Mouse (Mus musculus): ENCODE measurements around the gene Ccdc127. TPM values are rescaled to one million over a fixed set of nuclear protein-coding genes. Genes with fewer than 3 reads are reported as not detected.
A peak's percentile ranks its signal among the peaks of the same experiment; 100 is the strongest.

Gene Ccdc127
- polyA plus RNA-seq, 1 experiment from 2014 or later: 49.0 TPM

GRCm38 (mm10) chr13:74316789-74317169, 33.3 kb upstream of the Ccdc127 start:
- Histone ChIP-seq H3K4me2 (ENCODE audit: low read depth, low read length) (peak overlapping the region; percentile 89), H3K9ac (ENCODE audit: low read length) (peak overlapping the region; percentile 90), H3K9me3 (replicated peaks; ENCODE audit: control insufficient read depth, low read length) (no peaks in the 10 kb centered on the region), H3K4me1 (ENCODE audit: control insufficient read depth, insufficient read depth, low read length) (peaks cover 10% of the 10 kb centered on the region), H3K27me3 (ENCODE audit: control insufficient read depth, insufficient read depth, low read length) (no peaks in the 10 kb centered on the region), H3K36me3 (ENCODE audit: control insufficient read depth, insufficient read depth) (peaks cover 14% of the 10 kb centered on the region), H3K27ac (ENCODE audit: low read length) (peak overlapping the region; percentile 77), H3K4me3 (ENCODE audit: low read length) (peak overlapping the region; percentile 63)
- ATAC-seq (replicated peaks; ENCODE audit: extremely low read depth, insufficient read depth, low FRiP score): no peak; the same call in 1 of the 2 replicates
- 2% methylated on average over 15 of the region's 15 CpGs for WGBS

GRCm38 (mm10) chr13:74317170-74317849, 32.8 kb upstream of the Ccdc127 start, which contains the start of gene Pdcd6:
Gene Pdcd6, minus strand, starts transcription at chr13:74317580.
- peaks cover 10% of the 10 kb centered on the region for H3K4me1 ChIP-seq (ENCODE audit: control insufficient read depth, insufficient read depth, low read length)
- H3K9ac ChIP-seq (ENCODE audit: low read length): peak within 1 kb of the TSS; percentile 90
- H3K36me3 ChIP-seq (ENCODE audit: control insufficient read depth, insufficient read depth): peaks cover 20% of the 10 kb centered on the region
- H3K27me3 ChIP-seq (ENCODE audit: control insufficient read depth, insufficient read depth, low read length): no peaks in the 10 kb centered on the region
- H3K27ac ChIP-seq (ENCODE audit: low read length): peak within 1 kb of the TSS; percentile 77
- H3K4me3 ChIP-seq (ENCODE audit: low read length): peak within 1 kb of the TSS; percentile 63
- peak within 1 kb of the TSS; percentile 89 for H3K4me2 ChIP-seq (ENCODE audit: low read depth, low read length)
- ATAC-seq (replicated peaks; ENCODE audit: extremely low read depth, insufficient read depth, low FRiP score): peak; percentile 100
- under 1% methylated on average over 35 of the region's 36 CpGs for WGBS
- no peaks in the 10 kb centered on the region for H3K9me3 ChIP-seq (replicated peaks; ENCODE audit: control insufficient read depth, low read length)

DNA sequence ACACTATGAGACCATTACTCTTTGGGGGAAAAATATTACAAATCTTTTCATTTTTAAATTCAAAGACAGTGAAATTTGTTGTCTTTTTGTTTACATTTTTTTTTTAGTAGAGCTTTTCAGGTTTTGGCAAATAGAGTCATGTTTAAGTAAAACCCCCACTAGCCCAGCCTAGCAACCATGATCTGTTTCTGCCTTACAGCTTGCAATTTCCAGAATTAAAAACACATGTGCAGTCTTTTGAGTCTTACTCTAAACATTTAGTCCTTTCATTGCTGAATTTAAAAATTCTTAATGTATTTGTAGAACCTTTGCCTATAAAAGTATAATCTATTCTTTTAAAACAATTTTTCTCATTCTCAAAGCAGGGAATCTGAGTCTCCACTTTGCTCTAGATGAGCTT, 20.8 kb upstream of the Ccdc127 start:
- no peak for ATAC-seq (replicated peaks; ENCODE audit: extremely low read depth, insufficient read depth, low FRiP score)
- Histone ChIP-seq H3K9me3 (replicated peaks; ENCODE audit: control insufficient read depth, low read length) (no peaks in the 10 kb centered on the region), H3K36me3 (ENCODE audit: control insufficient read depth, insufficient read depth) (peaks cover 60% of the 10 kb centered on the region)

DNA sequence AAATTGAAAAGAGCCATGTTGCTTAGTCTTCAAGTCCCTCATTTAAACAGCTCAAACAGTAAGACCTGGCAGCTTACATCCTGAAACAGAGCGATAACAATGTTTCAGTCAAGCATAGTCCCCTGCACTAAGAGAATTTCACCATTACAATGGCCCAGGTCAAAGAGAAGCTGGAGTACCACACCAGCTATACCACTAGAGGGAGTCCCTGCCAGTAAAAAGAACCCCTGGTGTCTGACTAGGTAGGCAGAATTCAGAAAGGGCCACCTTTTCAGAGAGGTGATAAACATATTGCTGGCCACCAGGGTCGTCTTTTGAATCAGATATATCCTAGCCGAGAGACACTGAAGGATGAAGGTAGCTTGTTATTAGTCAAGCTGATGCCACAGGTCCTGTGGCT, 9.1 kb upstream of the Ccdc127 start:
- Histone ChIP-seq H3K27me3 (ENCODE audit: control insufficient read depth, insufficient read depth, low read length) (no peaks in the 10 kb centered on the region), H3K9me3 (replicated peaks; ENCODE audit: control insufficient read depth, low read length) (no peaks in the 10 kb centered on the region), H3K36me3 (ENCODE audit: control insufficient read depth, insufficient read depth) (peaks cover 58% of the 10 kb centered on the region), H3K4me3 (ENCODE audit: low read length) (no peak overlapping the region), H3K4me2 (ENCODE audit: low read depth, low read length) (no peak overlapping the region), H3K27ac (ENCODE audit: low read length) (no peak overlapping the region), H3K4me1 (ENCODE audit: control insufficient read depth, insufficient read depth, low read length) (no peaks in the 10 kb centered on the region; the same call in 1 of the 2 replicates), H3K9ac (ENCODE audit: low read length) (no peak overlapping the region)
- ATAC-seq (replicated peaks; ENCODE audit: extremely low read depth, insufficient read depth, low FRiP score): no peak
- 41% methylated on average over 3 of the region's 3 CpGs for WGBS

More for the DNA sequence above, 20.8 kb upstream of the Ccdc127 start:
- H3K4me1 ChIP-seq (ENCODE audit: control insufficient read depth, insufficient read depth, low read length): no peaks in the 10 kb centered on the region
- no peak overlapping the region for H3K27ac ChIP-seq (ENCODE audit: low read length)
- no peak overlapping the region for H3K4me3 ChIP-seq (ENCODE audit: low read length)
- no peak overlapping the region for H3K4me2 ChIP-seq (ENCODE audit: low read depth, low read length)
- H3K9ac ChIP-seq (ENCODE audit: low read length): no peak overlapping the region
- H3K27me3 ChIP-seq (ENCODE audit: control insufficient read depth, insufficient read depth, low read length): no peaks in the 10 kb centered on the region

GRCm38 (mm10) chr13:74350435-74350906, 362 bp downstream of the Ccdc127 start:
- Histone ChIP-seq H3K4me3 (ENCODE audit: low read length) (peak overlapping the region; percentile 62), H3K4me2 (ENCODE audit: low read depth, low read length) (peak overlapping the region; percentile 63), H3K9me3 (replicated peaks; ENCODE audit: control insufficient read depth, low read length) (no peaks in the 10 kb centered on the region), H3K27me3 (ENCODE audit: control insufficient read depth, insufficient read depth, low read length) (no peaks in the 10 kb centered on the region), H3K36me3 (ENCODE audit: control insufficient read depth, insufficient read depth) (peaks cover 12% of the 10 kb centered on the region; the same call in 1 of the 2 replicates), H3K9ac (ENCODE audit: low read length) (peak overlapping the region; percentile 77), H3K27ac (ENCODE audit: low read length) (peak overlapping the region; percentile 86), H3K4me1 (ENCODE audit: control insufficient read depth, insufficient read depth, low read length) (peaks cover 18% of the 10 kb centered on the region)
- ATAC-seq (replicated peaks; ENCODE audit: extremely low read depth, insufficient read depth, low FRiP score): peak; percentile 14
- WGBS: under 1% methylated on average over 15 of the region's 15 CpGs

- no peak for ATAC-seq (replicated peaks; ENCODE audit: extremely low read depth, insufficient read depth, low FRiP score)
These were observed 6.4 kb downstream of the Ccdc127 start for GRCm38 (mm10) chr13:74356491-74356890.

DNA sequence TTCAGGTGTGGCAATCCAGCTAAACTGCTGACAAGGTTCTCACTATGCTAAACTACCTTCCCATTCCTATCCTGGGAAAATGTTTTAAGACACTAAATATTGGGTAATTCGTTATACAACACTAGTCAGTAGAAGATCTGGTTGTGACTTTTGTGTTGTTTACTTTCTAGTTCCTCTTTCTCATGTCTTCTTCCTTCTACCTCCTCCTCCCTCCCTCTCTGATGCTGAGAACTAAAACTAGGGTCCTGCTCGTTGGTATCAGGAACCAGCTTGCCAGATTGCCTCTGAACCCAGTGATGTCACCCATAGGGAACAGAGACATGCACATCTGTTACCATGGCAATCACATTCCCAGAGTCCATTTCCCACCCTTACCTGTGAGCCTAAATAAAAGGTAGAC, 12.1 kb downstream of the Ccdc127 start:
- Histone ChIP-seq H3K4me1 (ENCODE audit: control insufficient read depth, insufficient read depth, low read length) (peaks cover 11% of the 10 kb centered on the region), H3K9me3 (replicated peaks; ENCODE audit: control insufficient read depth, low read length) (no peaks in the 10 kb centered on the region), H3K4me2 (ENCODE audit: low read depth, low read length) (peak overlapping the region; percentile 62), H3K4me3 (ENCODE audit: low read length) (peak overlapping the region; percentile 46), H3K36me3 (ENCODE audit: control insufficient read depth, insufficient read depth) (peaks cover 28% of the 10 kb centered on the region), H3K27ac (ENCODE audit: low read length) (no peak overlapping the region), H3K9ac (ENCODE audit: low read length) (no peak overlapping the region), H3K27me3 (ENCODE audit: control insufficient read depth, insufficient read depth, low read length) (no peaks in the 10 kb centered on the region)
- ATAC-seq (replicated peaks; ENCODE audit: extremely low read depth, insufficient read depth, low FRiP score): no peak
- 61% methylated on average over 2 of the region's 2 CpGs for WGBS

More at GRCm38 (mm10) chr13:74356491-74356890, 6.4 kb downstream of the Ccdc127 start:
- H3K4me3 ChIP-seq (ENCODE audit: low read length): no peak overlapping the region
- no peak overlapping the region for H3K4me2 ChIP-seq (ENCODE audit: low read depth, low read length)
- H3K27ac ChIP-seq (ENCODE audit: low read length): no peak overlapping the region
- H3K9me3 ChIP-seq (replicated peaks; ENCODE audit: control insufficient read depth, low read length): no peaks in the 10 kb centered on the region
- H3K9ac ChIP-seq (ENCODE audit: low read length): no peak overlapping the region
- H3K36me3 ChIP-seq (ENCODE audit: control insufficient read depth, insufficient read depth): peaks cover 49% of the 10 kb centered on the region
- no peaks in the 10 kb centered on the region for H3K27me3 ChIP-seq (ENCODE audit: control insufficient read depth, insufficient read depth, low read length)
- H3K4me1 ChIP-seq (ENCODE audit: control insufficient read depth, insufficient read depth, low read length): no peaks in the 10 kb centered on the region
- 89% methylated on average over 13 of the region's 13 CpGs for WGBS

DNA sequence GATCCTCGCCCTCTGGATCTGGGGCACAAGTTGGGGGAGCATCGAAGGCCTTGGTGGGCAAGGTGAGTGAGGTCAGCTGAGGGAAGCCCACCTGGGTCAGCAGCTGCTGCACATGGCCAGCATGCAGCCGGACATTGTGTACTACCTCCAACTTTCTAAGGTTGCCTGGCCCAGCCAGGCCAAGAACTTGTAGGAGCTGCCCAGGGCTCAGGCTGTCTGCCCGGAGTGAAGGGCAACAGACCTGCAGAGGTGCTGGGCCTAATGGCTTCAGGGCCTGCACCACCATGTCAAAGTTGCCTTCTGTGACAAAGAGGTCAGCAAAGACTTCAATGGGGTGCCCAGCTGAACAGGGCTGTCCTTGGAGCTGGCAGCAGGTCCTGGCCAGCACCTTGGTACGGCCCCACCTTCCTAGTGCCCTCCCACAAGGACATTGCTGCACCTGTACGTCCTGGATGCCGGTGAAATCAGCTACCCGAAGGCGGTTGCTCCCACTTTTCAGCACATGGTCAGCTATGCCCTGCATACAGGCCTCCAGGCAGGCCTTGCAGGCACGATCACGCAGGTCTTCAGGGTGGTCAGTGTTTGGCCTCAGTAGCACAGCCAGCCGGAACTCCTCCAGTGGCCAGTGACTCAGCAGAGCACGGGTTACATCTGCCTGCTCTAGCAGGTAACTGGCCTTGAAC, 13.2 kb downstream of the Ccdc127 start:
- no peaks in the 10 kb centered on the region for H3K9me3 ChIP-seq (replicated peaks; ENCODE audit: control insufficient read depth, low read length)
- peak overlapping the region; percentile 89 for H3K27ac ChIP-seq (ENCODE audit: low read length)
- ATAC-seq (replicated peaks; ENCODE audit: extremely low read depth, insufficient read depth, low FRiP score): peak; percentile 56
- H3K4me3 ChIP-seq (ENCODE audit: low read length): peak overlapping the region; percentile 46
- H3K4me2 ChIP-seq (ENCODE audit: low read depth, low read length): peak overlapping the region; percentile 62
- WGBS: 60% methylated on average over 13 of the region's 13 CpGs
- no peaks in the 10 kb centered on the region for H3K27me3 ChIP-seq (ENCODE audit: control insufficient read depth, insufficient read depth, low read length)
- peaks cover 24% of the 10 kb centered on the region for H3K36me3 ChIP-seq (ENCODE audit: control insufficient read depth, insufficient read depth)
- H3K4me1 ChIP-seq (ENCODE audit: control insufficient read depth, insufficient read depth, low read length): peaks cover 11% of the 10 kb centered on the region
- H3K9ac ChIP-seq (ENCODE audit: low read length): peak overlapping the region; percentile 72

GRCm38 (mm10) chr13:74363859-74364235, 13.7 kb downstream of the Ccdc127 start, which contains the start of gene Lrrc14b:
Gene Lrrc14b, minus strand, starts transcription at chr13:74364005.
- H3K4me1 ChIP-seq (ENCODE audit: control insufficient read depth, insufficient read depth, low read length): peaks cover 11% of the 10 kb centered on the region
- H3K4me2 ChIP-seq (ENCODE audit: low read depth, low read length): peak within 1 kb of the TSS; percentile 62
- H3K9ac ChIP-seq (ENCODE audit: low read length): peak within 1 kb of the TSS; percentile 72
- H3K36me3 ChIP-seq (ENCODE audit: control insufficient read depth, insufficient read depth): peaks cover 19% of the 10 kb centered on the region
- ATAC-seq (replicated peaks; ENCODE audit: extremely low read depth, insufficient read depth, low FRiP score): peak; percentile 90
- H3K4me3 ChIP-seq (ENCODE audit: low read length): peak within 1 kb of the TSS; percentile 46
- H3K27ac ChIP-seq (ENCODE audit: low read length): peak within 1 kb of the TSS; percentile 89
- 24% methylated on average over 8 of the region's 8 CpGs for WGBS
- no peaks in the 10 kb centered on the region for H3K9me3 ChIP-seq (replicated peaks; ENCODE audit: control insufficient read depth, low read length)
- no peaks in the 10 kb centered on the region for H3K27me3 ChIP-seq (ENCODE audit: control insufficient read depth, insufficient read depth, low read length)
